Mouse (Mus musculus) spleen, postnatal 36 days (tissue): ENCODE measurements around the gene Tat.

Experiments
- DNase-seq, 2 experiments: peaks; one replicate each; pipeline ENCODE4 v3.0.0; 2022; ENCODE audit warnings: low spot score in 2 of 2, mixed read lengths in 1 of 2

Tat gene

DNA sequence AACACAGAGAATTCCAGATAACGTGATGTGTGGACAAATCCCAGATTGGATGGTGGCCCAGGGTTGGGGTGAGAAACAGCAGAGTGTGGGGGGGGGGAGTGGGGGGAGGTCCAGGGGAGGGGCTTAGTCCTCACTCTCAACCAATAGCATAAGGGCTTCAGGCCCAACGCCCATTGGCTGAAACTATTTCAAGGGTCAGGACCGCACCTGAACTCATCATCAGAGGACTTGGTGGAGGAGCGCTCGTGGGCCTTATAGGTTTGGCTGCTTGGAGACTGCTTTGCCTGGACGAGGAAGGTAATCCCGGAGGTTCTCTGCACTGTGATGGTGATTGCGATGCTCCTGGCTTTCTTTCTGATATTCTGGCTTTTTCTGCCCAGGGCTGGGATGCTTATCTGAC is at the start of gene Tat:
Tat (plus strand) TSS at position 214 of the 400 bp plus-strand sequence.
- DNase-seq = no peak

DNA sequence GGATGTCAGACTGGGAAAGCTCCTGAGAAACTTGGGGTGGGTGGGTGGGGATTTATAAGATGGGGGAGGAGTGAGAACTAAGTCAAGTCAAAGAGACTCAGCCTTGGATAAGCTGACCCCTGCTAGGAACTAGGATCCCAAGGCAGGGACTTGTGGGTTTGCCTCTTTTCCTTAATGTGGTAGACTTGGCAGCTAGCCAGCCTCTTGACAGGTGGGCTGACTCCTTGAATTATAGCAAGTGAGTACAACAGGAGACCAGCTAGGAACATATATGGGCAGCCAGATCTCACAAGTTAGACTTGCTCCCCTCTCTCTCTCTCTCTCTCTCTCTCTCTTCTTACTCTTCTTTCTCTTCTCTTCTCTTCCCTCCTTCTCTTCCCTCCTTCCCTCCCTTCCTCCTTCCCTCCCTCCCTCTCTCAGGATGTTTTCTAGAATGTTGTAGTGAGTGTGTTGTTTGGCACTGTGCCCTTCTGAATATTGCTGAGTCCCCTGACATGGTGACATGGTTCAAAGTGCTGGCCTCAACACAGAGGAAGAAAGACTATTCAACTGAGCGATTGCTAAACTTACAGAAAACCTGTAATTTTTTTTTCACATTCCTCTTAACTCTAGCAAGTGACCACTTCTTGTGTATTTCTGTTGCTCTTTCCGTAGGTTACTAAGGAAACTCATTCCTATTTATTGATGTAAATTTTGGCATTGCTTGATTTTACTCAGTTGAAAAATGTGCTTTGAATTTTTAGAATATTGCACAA is 48.5 kb upstream of the Tat start:
- no peak for DNase-seq

DNA sequence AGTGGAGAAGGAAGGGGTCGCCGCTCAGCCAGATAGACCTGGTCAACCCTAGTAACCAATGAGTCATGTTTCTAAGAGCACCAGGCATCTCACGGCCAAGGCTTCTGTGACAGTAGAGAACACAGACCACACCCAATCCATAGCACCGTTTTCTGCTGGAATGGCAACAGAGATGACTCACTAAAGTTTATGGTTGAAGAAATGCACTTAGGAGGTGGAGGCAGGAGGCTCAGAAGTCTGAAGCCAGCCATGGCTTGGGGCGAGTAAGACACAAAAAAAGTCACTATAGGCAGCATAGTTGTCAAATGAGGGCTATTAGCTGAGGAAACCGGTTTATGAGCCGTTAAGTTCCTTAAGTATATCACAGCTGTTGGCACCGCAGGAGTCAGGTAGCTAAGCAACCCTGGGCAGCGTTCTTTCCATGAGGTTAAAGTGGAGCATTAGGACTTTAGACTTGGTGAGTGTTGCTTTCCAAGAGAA is 45.0 kb upstream of the Tat start:
- DNase-seq = no peak

DNA sequence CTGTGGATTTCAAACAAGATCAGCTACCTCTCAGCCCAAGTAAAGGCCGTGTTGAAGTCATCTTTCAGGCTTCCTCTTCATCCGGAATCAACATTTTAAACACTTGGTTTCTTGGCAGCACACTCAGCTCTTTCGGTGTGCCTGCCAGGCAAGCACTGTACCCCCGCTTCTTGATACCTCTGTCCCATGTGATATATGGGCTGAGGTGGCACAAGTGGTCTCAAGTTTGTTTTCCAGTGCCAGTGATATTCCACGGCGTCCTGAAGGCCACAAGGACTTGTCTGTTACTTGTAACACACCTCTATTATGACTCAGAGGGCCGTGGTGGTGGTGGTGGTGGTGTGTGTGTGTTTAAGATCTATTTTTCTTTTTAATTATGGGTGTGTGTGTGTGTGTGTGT is 44.5 kb upstream of the Tat start:
- no peak for DNase-seq

DNA sequence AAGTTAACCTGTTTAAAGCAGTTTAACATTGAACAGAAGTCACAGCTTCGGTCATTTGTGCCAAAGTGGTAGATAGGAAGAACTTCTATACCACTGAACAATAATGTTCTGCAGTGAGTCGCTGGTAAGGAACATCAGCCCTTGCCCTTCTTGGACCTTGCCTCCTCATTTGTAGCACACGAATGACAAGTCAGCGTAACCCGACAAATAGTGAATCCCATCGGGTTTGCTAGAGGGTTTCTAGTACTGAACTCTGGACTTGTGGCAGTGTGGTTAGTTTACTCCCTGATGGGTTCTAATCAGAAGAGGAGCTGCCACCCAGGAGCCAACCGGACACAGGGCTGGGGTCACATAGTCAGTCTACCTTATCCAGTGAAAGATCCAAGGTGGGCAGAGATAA is 44.0 kb upstream of the Tat start:
- DNase-seq = no peak

DNA sequence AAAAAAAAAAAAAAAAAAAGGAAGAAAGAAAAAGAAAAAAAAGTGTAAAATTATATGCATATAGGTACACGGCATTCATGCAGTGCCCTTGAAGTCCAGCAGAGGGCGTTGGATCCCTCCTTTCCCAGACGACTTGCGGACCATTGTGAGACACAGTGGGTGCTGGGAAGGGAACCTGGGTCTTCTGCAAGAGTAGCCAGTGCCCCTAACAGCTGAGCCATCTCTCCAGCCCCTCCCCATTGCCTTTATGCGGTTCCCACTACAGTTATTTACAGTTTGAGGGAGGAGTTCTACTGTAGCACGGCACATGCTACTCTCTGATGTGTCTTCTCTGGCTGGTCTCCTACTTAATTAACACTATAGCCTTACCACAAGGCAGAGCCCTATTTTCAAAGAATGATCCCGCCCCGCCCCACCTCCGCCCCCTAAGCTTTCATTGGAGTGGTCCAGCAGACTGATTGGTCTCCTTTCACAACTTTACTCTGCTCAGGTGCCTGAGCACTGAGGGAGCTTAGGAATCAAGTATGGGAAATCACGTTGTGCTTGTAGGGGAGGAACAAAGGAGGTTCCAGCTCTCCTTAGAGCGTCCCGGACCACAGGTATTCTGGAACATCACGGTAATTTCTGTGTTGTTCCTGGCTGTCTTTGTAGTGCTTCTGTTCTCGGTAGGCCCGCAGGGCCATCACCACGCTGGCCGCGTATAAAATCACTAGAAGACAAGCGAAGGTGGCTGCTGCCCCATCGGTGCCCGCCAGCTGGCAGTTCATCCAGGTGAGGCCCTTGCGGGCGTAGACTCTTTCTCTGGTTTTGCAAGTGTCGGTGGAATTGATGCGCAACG is 42.6 kb upstream of the Tat start:
- DNase-seq = no peak

DNA sequence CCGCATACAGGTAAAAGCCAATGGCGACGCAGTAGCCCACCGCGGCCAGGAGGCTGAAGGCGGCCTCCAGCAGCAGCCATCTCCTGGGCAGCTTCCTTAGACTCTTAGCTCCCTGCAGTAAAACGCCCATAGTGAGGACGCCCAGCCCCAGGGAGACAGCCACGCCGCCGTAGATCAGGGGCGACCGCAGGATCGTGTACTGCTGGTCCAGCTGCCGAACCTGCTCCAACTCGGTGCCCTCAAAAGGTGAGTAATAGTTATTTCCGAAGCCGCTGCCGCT is 42.0 kb upstream of the Tat start:
- DNase-seq = no peak

DNA sequence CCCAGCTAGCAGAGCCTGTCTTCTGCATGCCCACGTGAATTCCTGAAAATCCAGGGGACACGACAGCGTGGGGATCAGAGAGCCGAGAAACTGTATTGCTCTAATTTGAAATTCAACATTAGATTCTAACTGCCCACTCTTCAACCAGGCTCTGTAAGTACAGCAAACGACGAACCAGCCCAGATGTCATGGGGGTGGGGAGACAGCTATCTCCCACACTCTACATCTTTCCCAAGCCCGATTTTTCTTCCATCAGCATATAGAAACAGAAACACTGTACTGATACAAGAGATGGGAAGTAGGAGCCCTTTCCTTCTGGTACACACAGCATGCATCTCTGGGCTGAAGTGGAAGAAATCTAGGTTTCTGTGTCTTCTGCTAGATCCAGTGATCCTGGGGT is 38.1 kb upstream of the Tat start:
- no peak for DNase-seq

DNA sequence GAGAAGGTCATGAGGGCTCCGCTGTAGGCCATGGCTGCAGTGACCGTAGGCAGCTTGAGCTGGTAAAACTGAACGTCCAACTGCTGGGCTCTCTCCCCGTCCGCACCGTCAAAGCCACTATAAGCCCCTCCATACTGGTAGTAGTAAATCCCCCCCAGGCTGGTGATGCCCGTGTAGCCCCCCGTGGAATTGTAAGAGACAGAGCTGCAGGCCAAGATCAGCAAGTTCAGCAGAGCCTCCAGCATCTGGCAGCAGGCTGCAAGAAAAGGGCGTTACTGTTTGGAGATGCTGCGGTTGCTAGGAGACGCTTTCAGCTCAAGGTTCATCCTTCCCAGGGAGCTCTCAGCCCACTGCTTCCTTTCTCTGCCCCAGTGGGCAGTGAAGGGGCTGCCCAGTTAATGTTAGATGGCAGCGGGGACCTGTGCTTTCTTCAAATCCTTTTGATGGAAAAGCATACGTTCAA is 35.7 kb upstream of the Tat start:
- DNase-seq = no peak

DNA sequence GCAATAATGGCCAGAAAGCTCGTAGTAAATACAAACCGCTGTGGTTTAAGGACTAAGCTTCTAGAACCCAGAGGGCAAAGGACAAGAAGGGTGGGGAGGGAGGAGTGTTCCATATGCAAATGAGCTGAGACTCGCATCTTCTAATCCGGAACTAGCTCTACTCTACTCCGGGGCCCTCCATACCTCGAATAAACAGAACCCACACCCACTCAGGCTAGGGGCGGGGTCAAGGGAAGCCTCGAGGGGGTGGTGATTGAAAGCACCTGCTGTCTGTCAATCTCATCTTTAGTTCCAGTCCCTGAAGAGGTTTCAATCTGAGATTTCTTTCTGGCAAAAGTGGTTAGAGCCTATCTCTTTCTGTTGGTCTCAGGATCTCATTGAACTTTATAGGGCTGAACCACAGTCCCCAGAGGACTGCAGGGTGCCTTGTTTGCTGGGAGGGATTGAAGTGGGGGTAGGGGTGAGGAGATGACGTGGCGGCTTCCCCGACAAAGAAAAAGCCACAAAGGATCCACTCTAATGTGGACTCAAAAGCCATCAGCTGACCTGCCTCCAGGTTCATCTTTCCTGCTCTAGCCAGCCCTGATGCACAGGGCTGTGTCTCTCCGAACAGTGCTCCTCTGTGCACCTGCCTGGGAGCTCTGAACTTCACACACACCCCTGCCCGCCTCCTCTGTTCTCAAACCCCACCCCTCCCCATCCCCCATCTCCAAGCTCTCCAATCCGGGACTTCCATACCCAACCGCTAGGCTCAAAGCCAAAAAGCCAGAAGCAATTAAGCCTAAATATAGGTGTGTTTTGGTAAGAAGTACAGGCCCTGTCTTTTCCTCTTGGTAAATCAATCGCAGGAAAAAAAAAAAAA is 32.8 kb upstream of the Tat start:
- DNase-seq = peak; percentile 68 to 80

DNA sequence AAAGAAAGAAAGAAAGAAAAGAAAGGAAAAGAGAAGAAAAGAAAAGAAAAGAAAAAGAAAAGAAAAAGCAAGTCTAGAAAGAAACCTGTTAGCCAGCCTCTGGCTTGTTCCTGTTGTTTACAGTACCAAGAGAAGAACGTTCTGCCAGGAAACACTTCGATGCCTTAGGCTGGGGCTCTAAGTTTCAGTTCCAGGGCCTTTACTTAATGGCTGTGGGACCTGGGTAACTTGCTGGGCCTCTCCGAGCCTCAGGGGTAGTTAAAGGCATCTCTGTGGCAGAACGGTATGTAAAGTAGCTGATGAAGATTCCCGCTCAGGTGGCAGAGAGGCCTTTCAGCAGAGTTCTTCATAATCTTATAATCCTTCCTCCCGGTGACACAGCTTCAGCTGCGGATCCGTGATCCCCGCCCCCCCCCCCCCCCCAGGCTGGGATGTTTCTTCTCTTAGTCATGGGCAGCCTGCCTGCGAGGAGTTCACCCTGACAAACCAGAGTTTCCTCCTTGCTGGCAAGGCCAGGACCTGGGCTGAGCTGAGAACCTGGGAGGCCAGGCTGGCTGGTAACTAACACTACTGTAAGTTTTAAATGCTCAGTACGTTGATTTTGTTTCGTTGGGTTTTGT is 32.1 kb upstream of the Tat start:
- no peak for DNase-seq

DNA sequence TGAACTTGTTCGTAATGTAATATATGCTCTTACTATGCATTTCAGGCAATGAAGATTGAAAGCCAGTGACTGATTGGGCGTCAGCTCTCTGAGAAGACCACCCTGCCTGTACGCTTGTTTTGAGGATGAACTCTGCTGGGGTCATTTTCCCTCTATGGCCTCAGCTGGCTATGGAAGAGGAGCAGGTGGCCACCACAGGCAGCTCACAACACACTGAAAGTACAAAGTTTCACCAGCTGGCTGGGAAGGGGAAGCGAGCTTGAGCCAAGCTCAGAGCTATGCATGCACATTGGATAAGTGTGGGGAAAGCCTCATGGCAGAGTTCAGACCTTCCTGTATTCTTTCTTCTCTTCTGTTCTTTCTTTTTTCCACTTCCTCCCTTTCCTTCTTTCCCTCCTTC is 31.1 kb upstream of the Tat start:
- no peak for DNase-seq

DNA sequence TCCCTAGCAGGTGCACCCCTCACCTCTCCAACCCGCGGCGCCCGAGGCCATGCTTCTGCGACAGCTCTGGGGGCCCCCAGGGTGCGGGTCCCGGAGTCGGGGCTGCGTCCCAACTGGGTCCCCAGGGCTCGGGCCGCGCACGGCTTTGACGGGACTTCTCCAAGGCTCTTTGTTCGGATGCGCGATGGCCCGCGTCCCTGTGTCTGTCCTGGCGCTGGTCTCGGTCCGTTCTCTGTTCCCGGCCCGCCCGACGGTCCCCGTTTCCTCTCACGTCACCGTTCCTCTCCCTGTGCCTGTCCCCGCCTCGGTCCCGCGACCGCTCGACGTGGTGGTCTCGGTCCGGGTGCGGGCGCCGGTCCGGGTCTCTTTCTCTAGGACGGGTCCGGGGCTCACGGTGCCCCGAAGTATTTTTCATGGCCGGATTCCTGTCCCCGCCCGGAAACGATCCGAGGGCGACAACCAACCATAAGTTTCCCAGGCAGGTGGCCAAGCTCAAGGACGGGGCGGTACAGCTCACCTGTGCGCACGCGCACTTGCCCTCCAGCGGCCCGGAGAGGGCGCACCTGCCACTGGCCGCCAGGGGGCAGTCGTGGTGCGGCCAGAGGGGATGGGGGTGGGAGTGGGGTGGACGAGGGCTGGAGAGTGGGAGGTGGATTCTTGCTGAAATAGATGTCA is 28.4 kb upstream of the Tat start, which contains the start of gene Marveld3:
Marveld3 (minus strand) TSS at position 511 of the 675 bp plus-strand sequence.
- no peak for DNase-seq

DNA sequence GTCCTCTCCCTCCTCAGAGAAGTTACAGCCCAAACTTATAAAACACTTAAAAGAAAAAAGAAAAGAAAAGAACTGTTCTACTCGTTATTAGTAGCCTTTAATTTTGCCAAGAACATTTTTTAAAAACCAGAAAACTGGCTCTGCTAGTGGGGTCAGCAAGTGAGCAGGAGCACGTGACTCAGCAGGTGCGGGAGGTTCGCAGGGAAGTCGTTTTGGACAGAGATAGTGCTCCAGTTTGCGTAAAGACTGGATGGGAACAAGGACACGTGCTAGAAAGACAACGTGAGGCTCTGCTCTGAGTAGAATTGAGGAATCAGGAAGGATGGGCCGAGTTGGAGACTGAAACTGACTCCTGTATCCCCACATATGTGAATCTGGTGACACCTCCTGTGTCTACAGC is 27.3 kb upstream of the Tat start:
- DNase-seq = no peak

DNA sequence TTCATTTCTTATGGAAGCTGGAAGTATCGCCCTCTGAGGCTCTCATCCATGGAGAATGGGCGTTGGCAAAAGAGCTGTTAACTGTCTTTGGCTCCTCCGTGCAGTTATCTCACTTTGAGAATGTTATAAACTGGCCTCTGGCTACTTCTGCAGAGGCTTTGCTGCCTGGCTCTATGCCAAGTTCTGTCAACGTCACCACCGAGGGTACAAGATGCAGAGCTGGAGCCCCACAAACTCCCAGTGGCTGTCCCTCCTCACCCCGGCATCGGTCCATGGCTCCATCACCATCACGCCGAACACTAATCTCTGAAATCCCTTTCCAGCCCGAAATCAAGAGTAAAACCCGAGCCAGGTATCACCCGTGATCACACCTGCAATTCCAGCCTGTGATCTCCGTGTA is 26.8 kb upstream of the Tat start:
- DNase-seq = no peak

DNA sequence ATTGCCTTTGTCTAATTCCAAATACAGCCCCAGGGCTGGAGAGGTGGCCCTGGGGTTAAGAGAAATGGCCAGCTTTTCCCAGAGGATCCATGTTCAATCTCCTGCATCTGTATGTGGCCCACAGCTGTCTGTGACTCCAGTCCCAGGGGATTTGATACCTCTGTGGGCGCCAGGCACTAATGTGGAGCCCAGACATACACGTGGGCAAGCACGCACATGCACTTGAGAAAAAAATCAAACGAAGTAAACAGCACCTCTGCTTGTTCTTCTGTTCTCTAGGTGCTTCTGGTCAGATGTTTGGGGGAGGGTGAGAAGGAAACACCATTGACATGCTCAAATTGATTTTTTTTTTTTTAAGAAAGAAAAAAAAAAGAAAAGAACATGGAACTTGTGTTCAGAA is 26.1 kb upstream of the Tat start:
- DNase-seq = no peak

DNA sequence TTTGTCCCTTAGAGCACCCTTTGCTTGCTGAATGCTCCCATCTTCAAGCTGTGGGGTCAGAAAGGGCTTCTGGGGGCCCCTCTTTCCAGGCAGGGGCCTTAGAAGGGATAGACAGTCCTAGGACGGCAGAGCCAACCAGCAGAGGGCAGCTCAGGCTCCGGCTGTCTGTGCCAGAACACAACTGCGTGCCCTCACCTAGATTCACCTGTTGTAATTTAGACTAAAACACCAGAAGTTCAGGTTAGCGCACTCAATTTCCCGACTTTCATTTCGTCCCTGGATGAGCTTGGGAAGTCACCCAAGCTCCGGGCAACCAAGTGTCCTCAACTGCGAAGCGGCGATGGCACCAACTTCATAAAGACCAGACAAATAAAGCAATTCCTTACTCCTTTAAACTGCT is 21.4 kb upstream of the Tat start:
- no peak for DNase-seq

DNA sequence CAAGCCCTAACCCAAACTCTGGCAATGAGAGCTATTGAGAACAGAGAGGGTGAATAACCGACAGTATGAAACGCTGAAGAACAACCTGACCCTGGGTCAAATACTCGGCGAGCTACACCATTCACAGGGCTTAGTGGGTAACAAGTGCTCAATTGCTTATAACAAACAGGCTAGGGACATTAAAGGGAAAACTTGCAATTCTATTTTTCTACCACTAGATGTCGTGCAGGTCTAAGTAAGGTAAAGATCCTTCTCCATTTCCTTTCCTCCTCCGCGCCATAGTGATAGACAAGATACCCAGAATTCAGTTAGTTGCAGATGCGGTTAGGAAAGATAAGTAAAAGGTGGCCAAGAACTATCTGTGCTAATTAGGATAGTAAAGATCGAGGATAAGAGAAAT is 19.9 kb upstream of the Tat start:
- no peak for DNase-seq

DNA sequence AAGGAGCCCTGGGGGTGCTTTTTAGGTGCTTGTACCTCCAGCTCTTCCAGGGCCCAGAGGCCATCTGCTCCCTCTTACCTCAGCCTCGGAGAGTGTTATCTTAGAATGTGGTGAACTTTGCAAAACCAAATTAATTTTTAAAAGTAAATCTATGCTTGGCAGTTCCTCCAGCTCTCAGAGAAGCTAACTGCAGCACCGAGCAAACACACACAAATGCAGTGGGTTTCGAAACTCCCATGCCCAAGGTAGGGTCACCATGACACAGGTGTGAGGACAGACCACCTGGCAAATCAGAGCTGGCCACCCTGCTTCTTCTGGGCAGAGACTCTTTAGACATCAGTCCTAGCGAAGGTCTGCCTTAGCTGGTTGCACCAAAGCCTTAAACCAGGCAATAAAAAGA is 17.3 kb upstream of the Tat start:
- DNase-seq = no peak

DNA sequence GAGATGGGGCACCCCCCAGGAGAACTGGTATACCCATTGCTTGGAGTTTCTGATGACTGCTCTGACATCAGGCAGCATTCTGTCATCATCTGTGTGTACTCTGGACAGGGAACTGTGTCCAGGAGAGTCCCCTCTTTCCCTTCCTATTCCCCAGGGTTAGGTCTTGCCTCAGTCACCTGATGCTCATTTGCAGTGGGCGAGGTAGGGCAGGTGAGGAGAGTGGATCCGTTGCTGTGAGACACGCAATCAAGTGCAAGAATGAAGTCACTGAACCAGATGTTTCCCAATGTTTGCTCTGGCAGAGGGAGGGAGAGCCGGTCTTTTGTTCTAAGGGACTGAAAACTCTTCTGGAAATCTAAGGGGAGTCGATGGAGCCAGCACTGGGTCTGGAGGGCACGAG is 10.9 kb upstream of the Tat start:
- DNase-seq = no peak

DNA sequence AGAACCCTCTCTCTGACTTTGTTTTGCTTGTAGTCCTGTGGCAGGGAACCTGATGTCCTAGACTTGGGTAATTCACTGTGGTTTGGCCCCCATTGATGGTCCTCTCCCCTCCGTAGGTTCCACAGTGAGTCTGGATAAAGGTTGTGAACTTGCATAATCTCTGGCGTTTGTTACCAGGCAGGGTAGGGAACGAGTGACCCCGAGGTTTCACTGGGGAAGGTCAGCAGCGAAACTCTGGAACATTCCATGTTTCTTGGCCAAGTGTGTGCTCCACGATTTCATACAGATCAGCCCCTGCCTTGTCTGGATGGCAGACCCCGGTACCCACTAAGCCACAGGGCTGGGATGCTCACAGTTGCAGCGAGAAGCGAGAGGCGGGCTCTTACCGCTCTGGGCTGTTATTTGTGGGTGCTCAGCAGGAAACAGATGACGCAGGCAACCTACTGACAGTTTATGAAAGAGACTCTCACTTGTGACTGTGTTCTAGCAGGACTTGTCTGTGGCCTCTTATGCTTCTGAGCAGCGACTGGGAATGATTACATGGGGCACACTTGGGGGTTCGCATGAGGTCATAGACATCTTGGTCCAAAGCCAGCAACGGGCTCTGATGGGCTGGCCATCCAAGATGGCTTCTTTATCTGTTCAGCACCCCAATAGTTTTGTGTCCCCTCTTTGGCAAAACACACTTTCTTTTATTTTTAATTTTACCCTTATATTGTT is 7.7 kb upstream of the Tat start:
- no peak for DNase-seq
